Mouse (Mus musculus): ENCODE data around the gene Cbwd1. TPM values are rescaled to one million over a fixed set of nuclear protein-coding genes. Genes with fewer than 3 reads are reported as not detected.

The Cbwd1 gene
- polyA plus RNA-seq, 1 experiment from 2014 or later, result 18.8 TPM

- H3K9me3 ChIP-seq, result no peaks in the 10 kb centered on the region
- H3K4me2 ChIP-seq (replicated peaks), result no peak overlapping the region
- H3K9ac ChIP-seq, result no peak overlapping the region
- H3K4me1 ChIP-seq (replicated peaks), result no peaks in the 10 kb centered on the region
- 33% methylated on average over 2 of the region's 2 CpGs for WGBS
- H3K4me3 ChIP-seq (replicated peaks), result no peak overlapping the region
- no peaks in the 10 kb centered on the region for H3K27me3 ChIP-seq (replicated peaks)
- H3K36me3 ChIP-seq, result no peaks in the 10 kb centered on the region
- peak; percentile 53; the same call in 1 of the 2 replicates for ATAC-seq
- H3K27ac ChIP-seq, result no peak overlapping the region
These were observed 87.5 kb downstream of the Cbwd1 start for GRCm38 (mm10) chr19:24873873-24874272.

GRCm38 (mm10) chr19:24871037-24871635 is 90.3 kb downstream of the Cbwd1 start:
- ATAC-seq, result peak; percentile 36; the same call in 1 of the 2 replicates

More at GRCm38 (mm10) chr19:24871037-24871635, 90.3 kb downstream of the Cbwd1 start:
- 14% methylated on average over 18 of the region's 18 CpGs for WGBS
- peak overlapping the region; percentile 7; the same call in 1 of the 2 replicates for H3K4me3 ChIP-seq (replicated peaks)
- no peaks in the 10 kb centered on the region for H3K9me3 ChIP-seq
- H3K27ac ChIP-seq, result no peak overlapping the region
- no peaks in the 10 kb centered on the region for H3K27me3 ChIP-seq (replicated peaks)
- H3K4me1 ChIP-seq (replicated peaks), result no peaks in the 10 kb centered on the region
- peak overlapping the region; percentile 48 for H3K4me2 ChIP-seq (replicated peaks)
- no peaks in the 10 kb centered on the region for H3K36me3 ChIP-seq
- no peak overlapping the region for H3K9ac ChIP-seq

Other genes starting within 250 kb of the Cbwd1 start
- 6.1 and 7.3 TPM in 2 replicates for gene Pgm5, start 99.8 kb downstream of the Cbwd1 start, polyA plus RNA-seq (2015; fragmentation: Nextera tagmentation; extraction: Ambion mirVana)
- 341 and 347 TPM in 2 replicates for gene Gm10053, start 85.9 kb downstream of the Cbwd1 start, polyA plus RNA-seq (2015; fragmentation: Nextera tagmentation; extraction: Ambion mirVana)
- gene Foxd4, start 60.4 kb downstream of the Cbwd1 start, polyA plus RNA-seq (2015; fragmentation: Nextera tagmentation; extraction: Ambion mirVana), result not detected in 2 replicates
- gene Dock8, start 37.9 kb upstream of the Cbwd1 start, polyA plus RNA-seq (2015; fragmentation: Nextera tagmentation; extraction: Ambion mirVana), result 5.0 TPM in 2 replicates